Mouse (Mus musculus) regulatory T cell (primary cell): ENCODE data around the gene Xpnpep3.

ENCODE experiments used
- in situ Hi-C: fragments of 300-600 bp; cut with MboI, MseI; formaldehyde crosslinking; loops from one replicate; pipeline ENCODE4 v1.15.1; 2025; ENCODE audit warnings: high pct_unique_total_duplicates

The Xpnpep3 gene

GRCm38 (mm10) chr15:81399638-81400315 lies at the start of gene Xpnpep3, which contains the start of gene St13:
Gene Xpnpep3, plus strand, starts transcription at chr15:81400138.
Gene St13, minus strand, starts transcription at chr15:81400077.
- in situ Hi-C loops = no loop called here

GRCm38 (mm10) chr15:81350401-81350800 lies 49.5 kb upstream of the Xpnpep3 start:
- in situ Hi-C loops = loop anchor here (5.0 kb wide), 1 partner anchor 37 kb away; no protein-coding TSS in a partner anchor

GRCm38 (mm10) chr15:81352638-81353037 lies 47.3 kb upstream of the Xpnpep3 start:
- in situ Hi-C loops = loop anchor here (5.0 kb wide), 1 partner anchor 35 kb away; no protein-coding TSS in a partner anchor

- in situ Hi-C loops = no loop called here
Observed at GRCm38 (mm10) chr15:81355146-81355761, 44.7 kb upstream of the Xpnpep3 start.

GRCm38 (mm10) chr15:81356946-81357345 lies 43.0 kb upstream of the Xpnpep3 start:
- in situ Hi-C loops = no loop called here

GRCm38 (mm10) chr15:81358943-81359342 lies 41.0 kb upstream of the Xpnpep3 start:
- in situ Hi-C loops = no loop called here

GRCm38 (mm10) chr15:81359421-81359820 lies 40.5 kb upstream of the Xpnpep3 start:
- in situ Hi-C loops = no loop called here

GRCm38 (mm10) chr15:81360345-81361021 lies 39.5 kb upstream of the Xpnpep3 start, which contains the start of gene Slc25a17:
Gene Slc25a17, minus strand, starts transcription at chr15:81360812.
- in situ Hi-C loops = no loop called here

- in situ Hi-C loops = no loop called here
Observed at GRCm38 (mm10) chr15:81361022-81361404, 38.9 kb upstream of the Xpnpep3 start.

- in situ Hi-C loops = no loop called here
Observed at GRCm38 (mm10) chr15:81361417-81362015, 38.4 kb upstream of the Xpnpep3 start.

GRCm38 (mm10) chr15:81362501-81362900 lies 37.4 kb upstream of the Xpnpep3 start:
- in situ Hi-C loops = no loop called here

- in situ Hi-C loops = no loop called here
Observed at GRCm38 (mm10) chr15:81364271-81364670, 35.7 kb upstream of the Xpnpep3 start.

- in situ Hi-C loops = no loop called here
Observed at GRCm38 (mm10) chr15:81365246-81365645, 34.7 kb upstream of the Xpnpep3 start.

- in situ Hi-C loops = no loop called here
Observed at GRCm38 (mm10) chr15:81366241-81366640, 33.7 kb upstream of the Xpnpep3 start.

- in situ Hi-C loops = no loop called here
Observed at GRCm38 (mm10) chr15:81368601-81369000, 31.3 kb upstream of the Xpnpep3 start.

GRCm38 (mm10) chr15:81370356-81370755 lies 29.6 kb upstream of the Xpnpep3 start:
- in situ Hi-C loops = no loop called here

GRCm38 (mm10) chr15:81374621-81375020 lies 25.3 kb upstream of the Xpnpep3 start:
- in situ Hi-C loops = no loop called here

GRCm38 (mm10) chr15:81378845-81379244 lies 21.1 kb upstream of the Xpnpep3 start:
- in situ Hi-C loops = no loop called here

- in situ Hi-C loops = loop anchor here (5.0 kb wide), 1 partner anchor 34 kb away; no protein-coding TSS in a partner anchor
Observed at GRCm38 (mm10) chr15:81386327-81386726, 13.6 kb upstream of the Xpnpep3 start.

- in situ Hi-C loops = no loop called here
Observed at GRCm38 (mm10) chr15:81392997-81393396, 6.9 kb upstream of the Xpnpep3 start.

GRCm38 (mm10) chr15:81394211-81394915 lies 5.6 kb upstream of the Xpnpep3 start:
- in situ Hi-C loops = no loop called here
